Mouse (Mus musculus): ENCODE results near the gene Tfcp2l1.

GRCm38 (mm10) chr1:118625461-118625860, 2.3 kb upstream of the Tfcp2l1 start:
- TF ChIP-seq ZNF384 (IDR thresholded peaks at IDR 0.05; ENCODE audit: low read depth, low read length) (no peak), TAL1 (IDR thresholded peaks at IDR 0.05; ENCODE audit: low read length) (no peak), EP300 (IDR thresholded peaks at IDR 0.05; ENCODE audit: low read depth in 1 of 2, low read length in 2 of 2) (no peak)

Measured in MEL (cell line).